Mouse (Mus musculus) adrenal gland, adult 8-10 months (tissue): ENCODE measurements around the gene Krtcap3. TPM values are rescaled to one million over a fixed set of nuclear protein-coding genes. Genes with fewer than 3 reads are reported as not detected.

Experiments
- total RNA-seq, 4 experiments: library from RNA; stranded (reverse); gene quantifications; 2 replicates each; pipeline ENCODE4 v1.2.4; 2022

Gene Krtcap3
- total RNA-seq, 4 experiments from 2014 or later = 3.8 to 9.2 (median 4.6) TPM

Other genes starting within 250 kb of the Krtcap3 start
- 100 to 1,000 TPM; 122 to 138 (median 130) TPM for gene Atraid, start 203.4 kb upstream of the Krtcap3 start, total RNA-seq
- gene Slc5a6, start 202.8 kb upstream of the Krtcap3 start, total RNA-seq = 10 to 100 TPM; 33.5 to 46.4 (median 38.1) TPM
- 10 to 100 TPM; 23.1 to 52.0 (median 33.6) TPM for gene Cad, start 196.9 kb upstream of the Krtcap3 start, total RNA-seq
- gene Dnajc5g, start 145.4 kb upstream of the Krtcap3 start, total RNA-seq = not detected
- under 1 TPM in 1 of 4 experiments, not detected in 3; 0.28 TPM for gene Slc30a3, start 143.5 kb upstream of the Krtcap3 start, total RNA-seq
- gene Trim54, start 135.0 kb upstream of the Krtcap3 start, total RNA-seq = not detected
- gene Ucn, start 112.9 kb upstream of the Krtcap3 start, total RNA-seq = not detected
- 10 to 100 TPM; 63.7 to 83.4 (median 76.4) TPM for gene Mpv17, start 97.4 kb upstream of the Krtcap3 start, total RNA-seq
- 1 to 10 TPM in 3 of 4 experiments, under 1 TPM in 1; 0.41 to 3.9 (median 2.9) TPM for gene Gm29609, start 71.8 kb upstream of the Krtcap3 start, total RNA-seq
- 10 to 100 TPM; 65.5 to 98.8 (median 71.9) TPM for gene Gtf3c2, start 71.5 kb upstream of the Krtcap3 start, total RNA-seq
- 100 to 1,000 TPM; 109 to 135 (median 126) TPM for gene Snx17, start 58.5 kb upstream of the Krtcap3 start, total RNA-seq
- 10 to 100 TPM; 34.5 to 44.5 (median 38.9) TPM for gene Eif2b4, start 58.3 kb upstream of the Krtcap3 start, total RNA-seq
- 10 to 100 TPM; 23.8 to 41.1 (median 37.2) TPM for gene Zfp513, start 49.4 kb upstream of the Krtcap3 start, total RNA-seq
- 100 to 1,000 TPM in 3 of 4 experiments, 10 to 100 TPM in 1; 93.5 to 125 (median 105) TPM for gene Ppm1g, start 31.0 kb upstream of the Krtcap3 start, total RNA-seq
- 100 to 1,000 TPM in 2 of 4 experiments, 10 to 100 TPM in 2; 85.7 to 104 (median 96.6) TPM for gene Nrbp1, start 10.8 kb upstream of the Krtcap3 start, total RNA-seq
- gene Gm9970, start 10.5 kb upstream of the Krtcap3 start, total RNA-seq = under 1 TPM in 3 of 4 experiments, not detected in 1; 0.56 to 0.81 (median 0.59) TPM
- gene Ift172, start 39.4 kb downstream of the Krtcap3 start, total RNA-seq = 10 to 100 TPM; 38.1 to 62.4 (median 49.5) TPM
- gene Fndc4, start 44.4 kb downstream of the Krtcap3 start, total RNA-seq = 10 to 100 TPM in 2 of 4 experiments, 1 to 10 TPM in 2; 6.6 to 15.1 (median 10.6) TPM
- gene Gckr, start 45.8 kb downstream of the Krtcap3 start, total RNA-seq = under 1 TPM in 3 of 4 experiments, not detected in 1; 0.26 to 0.70 (median 0.49) TPM
- gene Zfp512, start 200.7 kb downstream of the Krtcap3 start, total RNA-seq = 10 to 100 TPM; 21.4 to 36.3 (median 26.8) TPM
- under 1 TPM in 2 of 4 experiments, not detected in 2; 0.22 TPM for gene 4930548H24Rik, start 234.0 kb downstream of the Krtcap3 start, total RNA-seq
- 10 to 100 TPM; 34.2 to 39.4 (median 36.6) TPM for gene Gpn1, start 243.1 kb downstream of the Krtcap3 start, total RNA-seq